Mouse (Mus musculus): ENCODE measurements around the gene Trank1.

The Trank1 gene

DNA sequence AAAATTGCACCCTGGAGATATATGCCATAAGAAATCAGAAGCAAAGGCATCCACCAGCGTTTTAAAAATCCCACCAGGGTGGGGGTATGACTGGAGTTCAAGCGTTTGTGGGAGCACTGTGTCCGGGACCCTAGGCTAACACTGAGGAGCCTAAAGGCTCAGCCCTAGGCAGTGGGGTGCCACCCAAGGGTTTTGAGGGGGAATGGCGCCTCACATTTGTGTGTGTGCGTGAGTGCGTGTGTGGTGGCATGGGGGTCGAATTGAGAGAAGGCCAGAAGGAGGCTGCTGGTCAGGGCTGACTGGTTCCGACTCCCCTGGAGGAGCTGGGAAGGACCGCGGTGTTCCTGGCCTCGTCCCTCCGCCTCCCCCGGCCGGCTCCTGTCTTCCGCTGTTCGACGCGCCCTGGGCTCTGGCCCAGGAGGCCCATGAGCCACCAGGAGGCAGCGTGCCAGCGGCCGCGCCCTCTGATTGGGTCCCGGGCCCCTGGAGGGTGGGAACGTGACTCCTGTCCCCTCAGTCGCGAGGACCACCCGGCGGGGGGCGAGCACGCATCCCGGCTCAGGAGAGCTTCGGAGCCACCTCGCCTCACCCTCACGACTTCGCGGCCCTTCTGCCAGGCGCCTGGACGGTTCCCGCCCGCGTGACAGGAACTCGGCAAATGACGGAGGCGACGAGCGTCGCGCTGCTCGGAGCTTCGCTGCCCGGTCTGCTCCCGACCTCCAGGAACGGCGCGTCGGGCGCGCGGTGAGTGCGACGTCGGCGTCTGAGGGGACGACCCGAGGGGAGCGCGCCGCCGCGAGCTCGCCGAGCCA is at the start of gene Trank1:
Gene Trank1, plus strand, starts transcription at position 709 of the 812 bp plus-strand sequence.
- DNase-seq (ENCODE audit: low spot score), result no peak

DNA sequence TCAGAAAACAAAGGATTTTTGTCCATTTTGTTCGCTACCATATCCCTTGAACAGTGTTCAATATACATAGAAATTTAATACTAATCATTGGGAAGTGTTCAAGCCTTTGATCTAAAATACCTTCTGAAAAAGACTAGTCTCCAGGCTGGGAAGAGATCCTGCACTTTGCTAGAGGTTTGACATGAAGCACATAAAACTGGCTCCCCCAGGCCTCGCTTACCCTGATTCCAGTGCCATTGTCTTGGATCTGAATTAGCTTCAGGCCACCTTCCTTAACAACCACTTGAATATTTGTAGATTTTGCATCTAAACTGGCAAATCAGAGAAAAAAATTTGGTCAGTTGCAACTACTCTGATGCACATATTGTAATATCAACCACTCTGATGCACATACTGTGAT is 43.5 kb upstream of the Trank1 start:
- DNase-seq (ENCODE audit: low spot score), result no peak

DNA sequence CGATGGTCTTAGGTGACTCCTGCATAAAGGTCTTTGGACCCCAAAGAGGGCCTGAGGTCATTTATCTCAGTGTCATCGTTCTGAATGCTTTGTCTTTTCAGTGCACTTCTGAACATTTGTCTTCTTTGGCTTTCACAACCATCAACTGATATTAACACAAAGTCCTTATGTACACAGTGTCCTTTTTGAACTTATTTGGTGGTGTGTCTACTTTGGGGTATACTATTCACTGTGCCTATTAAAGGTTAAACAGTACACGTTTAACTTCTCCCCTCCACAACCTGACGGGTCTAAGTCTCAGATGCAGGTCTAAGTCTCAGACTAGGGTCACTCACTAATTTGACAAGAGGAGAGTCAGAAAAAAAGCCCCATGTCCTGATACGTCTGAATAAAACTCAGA is 40.9 kb upstream of the Trank1 start:
- no peak for DNase-seq (ENCODE audit: low spot score)

DNA sequence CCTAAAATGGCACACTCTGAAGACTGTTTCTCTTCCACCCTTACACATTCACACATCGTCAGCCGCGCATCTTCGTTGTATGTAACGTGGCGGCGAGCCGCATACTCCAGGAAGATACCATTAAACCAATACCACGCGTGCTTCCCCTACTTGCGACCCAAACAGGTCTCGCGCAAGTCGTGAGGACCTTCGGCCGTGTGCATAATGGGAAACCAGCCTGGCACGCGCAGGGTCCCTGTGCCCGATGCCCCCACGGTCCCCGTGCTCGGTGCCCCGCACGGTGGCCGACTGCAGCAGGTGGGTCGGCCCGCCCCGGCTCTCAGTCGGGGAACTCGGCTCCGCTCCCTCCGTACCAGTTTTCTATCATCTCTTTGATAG is 40.5 kb upstream of the Trank1 start:
- DNase-seq (ENCODE audit: low spot score), result no peak

DNA sequence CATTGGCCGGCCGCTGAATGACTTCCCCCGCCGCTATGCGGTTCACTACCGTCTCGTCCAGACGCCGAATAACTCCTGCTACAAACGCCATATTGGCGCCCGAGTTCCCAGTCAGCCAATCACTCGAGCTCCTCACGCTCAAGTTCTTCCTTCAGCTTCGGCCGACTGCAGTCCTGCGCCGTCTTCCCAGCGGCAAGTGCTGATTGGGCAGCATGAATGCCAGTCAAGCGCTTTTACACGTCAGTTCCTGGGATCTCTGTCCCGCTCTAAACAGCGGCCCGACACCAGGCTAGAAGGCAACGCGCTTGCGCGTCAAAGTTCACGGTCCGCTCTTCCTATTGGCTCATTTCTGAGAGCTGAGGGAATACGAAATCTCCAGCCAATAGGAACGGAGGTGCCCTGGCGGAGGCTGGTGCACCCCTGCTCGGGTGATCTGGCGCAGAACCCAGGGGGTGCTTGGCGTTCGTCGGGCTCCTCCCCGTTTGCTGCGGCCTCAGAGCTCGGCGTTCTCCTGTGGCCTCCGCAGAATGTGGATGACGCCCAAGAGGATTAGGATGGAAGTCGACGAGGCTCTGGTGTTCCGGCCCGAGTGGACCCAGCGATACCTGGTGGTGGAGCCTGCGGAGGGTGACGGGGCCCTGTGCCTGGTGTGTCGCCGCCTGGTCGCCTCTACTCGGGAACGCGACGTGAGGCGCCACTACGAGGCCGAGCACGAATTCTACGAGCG is 39.9 kb upstream of the Trank1 start, which contains the start of the genes Mlh1 and Epm2aip1:
Gene Mlh1, minus strand, starts transcription at position 358 of the 727 bp plus-strand sequence.
Gene Epm2aip1, plus strand, starts transcription at position 496 of the 727 bp plus-strand sequence.
- peak; percentile 99 for DNase-seq (ENCODE audit: low spot score)

DNA sequence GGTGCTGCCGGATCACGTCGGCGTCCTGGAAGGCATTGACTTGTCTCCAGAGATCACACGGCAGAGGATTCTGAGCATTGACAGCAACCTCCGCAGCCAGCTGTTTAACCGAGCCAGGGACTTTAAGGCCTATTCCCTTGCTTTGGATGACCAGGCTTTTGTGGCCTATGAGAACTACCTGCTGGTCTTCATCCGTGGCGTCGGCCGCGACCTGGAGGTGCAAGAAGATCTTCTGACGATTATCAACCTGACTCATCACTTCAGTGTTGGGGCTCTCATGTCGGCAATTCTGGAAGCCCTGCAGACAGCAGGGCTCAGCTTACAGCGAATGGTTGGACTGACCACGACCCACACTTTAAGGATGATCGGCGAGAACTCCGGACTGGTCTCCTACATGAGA is 39.2 kb upstream of the Trank1 start:
- DNase-seq (ENCODE audit: low spot score), result no peak

DNA sequence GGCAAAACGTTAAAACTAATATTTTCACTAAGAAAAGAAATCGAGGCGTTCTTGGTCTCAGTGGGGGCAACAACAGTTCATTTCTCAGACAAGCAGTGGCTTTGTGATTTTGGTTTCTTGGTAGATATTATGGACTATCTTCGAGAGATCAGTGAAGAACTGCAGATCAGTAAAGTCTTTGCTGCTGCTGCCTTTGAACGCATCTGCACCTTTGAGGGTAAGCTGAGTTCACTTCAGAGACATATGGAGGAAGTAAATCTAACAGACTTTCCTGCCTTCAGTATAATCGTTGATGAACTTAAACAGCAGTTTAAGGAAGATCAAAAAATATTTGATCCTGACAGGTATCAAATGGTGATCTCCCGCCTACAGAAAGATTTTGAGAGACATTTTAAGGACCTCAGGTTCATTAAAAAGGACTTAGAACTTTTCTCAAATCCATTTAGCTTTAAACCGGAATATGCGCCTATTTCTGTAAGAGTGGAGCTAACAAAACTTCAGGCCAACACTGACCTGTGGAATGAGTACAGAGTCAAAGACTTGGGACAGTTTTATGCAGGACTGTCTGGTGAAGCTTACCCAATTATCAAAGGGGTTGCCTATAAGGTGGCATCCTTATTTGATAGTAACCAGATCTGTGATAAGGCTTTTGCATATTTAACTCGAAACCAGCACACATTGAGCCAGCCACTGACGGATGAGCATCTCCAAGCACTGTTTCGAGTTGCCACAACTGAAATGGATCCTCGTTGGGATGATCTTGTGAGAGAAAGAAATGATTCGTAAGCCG is 38.3 kb upstream of the Trank1 start:
- no peak for DNase-seq (ENCODE audit: low spot score)

DNA sequence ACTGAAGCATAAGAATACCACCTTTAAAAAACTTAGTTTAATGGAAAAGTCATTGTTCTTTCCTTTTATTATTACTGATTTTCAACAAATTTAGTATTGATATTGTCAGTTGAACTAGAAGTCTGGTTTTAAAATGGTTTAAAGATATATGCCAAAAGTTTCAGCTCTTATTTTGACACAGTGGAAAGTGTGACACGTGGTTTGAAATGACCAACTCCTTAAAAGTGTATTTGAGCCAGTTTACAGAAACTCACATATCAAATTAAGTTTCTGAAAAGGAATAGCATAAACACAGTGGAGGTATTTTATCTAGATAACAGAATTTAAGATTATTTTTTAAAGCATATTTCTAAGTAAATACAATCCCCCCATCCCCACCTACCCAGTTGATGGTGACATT is 37.6 kb upstream of the Trank1 start:
- DNase-seq (ENCODE audit: low spot score), result no peak

DNA sequence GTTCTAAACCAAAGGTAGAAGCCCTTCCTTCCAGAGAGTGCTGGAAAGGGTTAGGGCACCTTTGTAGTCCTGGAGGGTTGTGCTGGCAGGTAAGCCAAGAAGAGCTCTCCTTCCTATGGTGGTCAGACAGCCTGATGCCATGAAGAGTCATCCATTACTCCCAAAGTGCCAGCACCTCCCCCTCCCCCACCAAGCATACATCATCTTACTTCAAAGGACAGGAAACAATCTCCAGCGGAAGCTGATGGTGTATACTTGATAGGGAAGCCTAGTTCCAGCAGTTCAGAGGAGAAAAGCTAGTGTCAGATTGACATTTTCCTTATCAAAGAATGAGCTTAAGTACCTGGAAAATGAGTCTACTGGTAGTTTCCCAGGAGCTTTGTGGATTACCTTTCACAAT is 36.4 kb upstream of the Trank1 start:
- no peak for DNase-seq (ENCODE audit: low spot score)

DNA sequence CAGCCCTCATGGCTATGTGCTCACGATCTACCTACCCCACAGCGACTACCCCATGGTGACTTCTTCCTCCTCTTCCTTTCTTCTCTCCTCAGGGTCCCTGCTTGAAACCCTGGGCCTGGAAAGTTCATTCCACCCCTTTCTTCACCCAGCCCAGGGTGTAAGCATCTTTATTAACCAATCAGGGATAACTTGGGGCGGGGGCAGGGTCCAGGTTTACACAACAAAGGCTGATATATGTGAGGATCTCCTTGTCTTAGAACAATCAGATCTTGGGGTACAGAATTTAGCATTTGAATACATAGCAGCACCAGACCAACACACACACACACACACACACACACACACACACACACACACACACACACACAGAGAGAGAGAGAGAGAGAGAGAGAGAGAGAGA is 26.5 kb upstream of the Trank1 start:
- DNase-seq (ENCODE audit: low spot score), result no peak

DNA sequence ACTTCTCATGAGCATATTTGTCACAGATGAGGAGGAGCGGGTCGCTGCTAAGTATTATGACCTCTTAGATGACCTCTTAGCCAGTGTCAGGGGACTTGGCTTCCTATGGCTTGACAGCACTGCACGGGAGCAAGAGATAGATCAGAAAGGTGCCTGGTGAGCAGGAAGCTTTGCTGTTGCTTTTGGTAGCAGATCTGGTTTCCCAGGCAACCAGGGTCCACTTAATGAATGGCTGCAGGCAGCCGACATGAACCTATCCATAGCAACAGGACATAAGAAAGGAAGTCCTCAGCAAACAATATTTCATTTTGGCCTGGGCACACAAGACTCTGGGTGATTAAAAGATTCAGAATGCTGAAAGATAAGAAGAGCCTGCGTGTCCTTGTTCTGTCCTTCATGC is 25.9 kb upstream of the Trank1 start:
- DNase-seq (ENCODE audit: low spot score), result no peak

DNA sequence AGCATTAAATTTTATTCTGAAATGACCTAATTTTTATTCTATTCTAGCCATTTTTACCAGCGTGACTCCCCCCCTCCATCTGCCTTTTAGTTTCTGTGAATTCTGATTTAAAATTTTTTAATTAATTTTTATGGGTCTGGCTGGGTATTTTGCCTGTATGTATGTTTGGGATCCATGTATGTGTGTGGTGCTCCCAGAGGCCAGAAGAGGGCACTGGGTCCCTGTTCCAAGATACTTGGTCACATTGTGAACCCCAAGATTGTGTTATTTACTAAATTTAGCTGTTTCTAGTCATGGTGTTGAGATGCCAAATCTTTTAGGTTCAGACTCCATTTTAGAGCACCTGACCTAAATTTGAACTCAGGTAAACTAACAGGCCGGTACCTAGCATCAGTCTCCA is 25.1 kb upstream of the Trank1 start:
- DNase-seq (ENCODE audit: low spot score), result no peak

DNA sequence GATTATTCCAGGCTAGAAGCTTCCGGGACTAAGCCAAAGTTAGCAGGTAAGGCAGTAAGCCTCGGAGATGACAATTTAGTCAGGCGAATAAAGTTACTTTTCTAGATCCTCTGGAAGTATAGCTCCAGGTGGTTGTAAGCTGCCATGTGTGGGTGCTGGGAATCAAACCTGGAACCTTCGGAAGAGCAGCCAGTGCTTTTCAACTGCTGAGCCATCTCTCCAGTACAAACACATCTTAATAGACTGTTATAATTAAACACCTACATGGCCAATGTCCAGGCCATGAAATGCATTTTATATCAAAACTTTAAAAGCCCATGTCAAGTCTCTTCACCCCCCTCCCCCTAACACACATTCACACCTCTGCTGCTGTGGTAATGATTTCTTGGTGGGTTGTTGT is 23.6 kb upstream of the Trank1 start:
- DNase-seq (ENCODE audit: low spot score), result no peak

DNA sequence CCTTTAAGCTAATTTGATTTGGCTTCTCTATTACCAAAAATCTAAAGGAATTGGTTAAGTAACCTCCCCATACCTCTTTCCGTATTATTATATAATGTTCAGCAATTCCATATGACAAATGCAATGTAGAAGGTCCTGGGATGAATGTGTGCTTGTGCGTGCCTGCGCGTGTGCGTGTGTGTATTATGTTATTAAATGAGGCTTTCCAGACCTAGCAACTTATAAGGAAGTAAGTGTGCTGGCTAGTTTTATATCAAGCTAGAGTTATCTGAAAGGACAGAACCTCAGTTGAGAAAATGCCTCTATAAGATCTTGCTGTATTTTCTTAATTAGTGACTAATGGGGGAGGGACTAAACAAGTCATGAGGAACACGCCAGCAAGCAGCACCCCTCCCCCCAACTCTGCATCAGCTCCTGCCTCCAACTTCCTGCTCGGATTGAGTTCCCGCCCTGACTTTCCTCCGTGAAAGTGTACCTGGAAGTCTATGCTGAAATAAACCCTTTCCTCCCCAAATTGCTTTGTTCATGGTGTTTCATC is 22.2 kb upstream of the Trank1 start:
- DNase-seq (ENCODE audit: low spot score), result no peak

DNA sequence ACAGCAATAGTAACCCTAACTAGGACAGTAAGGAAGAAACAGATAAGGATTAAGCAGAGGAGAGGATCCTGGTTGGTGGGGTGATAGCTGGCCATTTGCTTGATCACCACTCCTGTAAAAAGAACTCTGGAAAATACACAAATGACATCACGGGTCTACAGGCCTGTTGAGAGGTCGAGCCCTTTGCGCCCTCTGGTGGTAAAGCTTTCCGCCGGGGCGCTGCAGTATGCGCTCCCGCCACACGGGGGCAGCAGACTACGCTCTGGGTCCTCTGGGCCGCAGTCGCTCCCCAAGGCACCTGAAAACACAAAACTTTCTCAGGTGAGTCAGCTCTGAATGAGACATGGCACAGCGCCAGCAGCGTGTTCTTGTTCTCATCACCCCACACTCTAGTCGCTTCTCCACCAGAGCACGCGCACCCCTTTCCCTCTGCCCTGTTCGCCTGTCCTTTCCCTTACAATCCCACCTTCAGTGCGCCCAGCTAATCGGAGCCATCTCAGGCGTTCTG is 21.7 kb upstream of the Trank1 start:
- DNase-seq (ENCODE audit: low spot score), result peak; percentile 66

DNA sequence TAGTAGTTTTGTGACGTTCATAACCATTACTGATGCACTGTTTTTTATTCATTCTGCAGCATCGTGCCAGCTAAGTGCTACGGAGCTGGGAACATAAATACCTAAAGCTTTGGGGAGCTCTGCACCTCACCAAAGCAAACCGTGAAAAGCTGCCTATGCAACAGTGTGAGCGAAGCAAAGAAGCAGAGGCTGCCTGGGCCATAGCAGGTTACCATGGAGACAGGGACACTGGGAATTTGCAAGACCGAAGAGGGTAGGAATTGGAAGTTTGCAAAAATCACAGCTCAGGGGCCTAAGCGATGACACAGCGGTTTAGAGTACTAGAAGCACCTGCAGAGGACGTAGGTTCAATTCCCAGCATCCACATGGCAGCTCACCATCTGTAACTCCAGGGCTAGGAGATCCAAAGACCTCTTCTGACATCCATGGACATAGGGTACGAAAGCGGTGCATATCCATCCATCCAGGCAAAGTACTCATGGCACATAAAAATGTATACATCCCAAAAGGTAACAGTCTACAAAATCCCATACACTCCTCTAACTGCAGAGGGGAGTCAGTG is 20.9 kb upstream of the Trank1 start:
- no peak for DNase-seq (ENCODE audit: low spot score)

DNA sequence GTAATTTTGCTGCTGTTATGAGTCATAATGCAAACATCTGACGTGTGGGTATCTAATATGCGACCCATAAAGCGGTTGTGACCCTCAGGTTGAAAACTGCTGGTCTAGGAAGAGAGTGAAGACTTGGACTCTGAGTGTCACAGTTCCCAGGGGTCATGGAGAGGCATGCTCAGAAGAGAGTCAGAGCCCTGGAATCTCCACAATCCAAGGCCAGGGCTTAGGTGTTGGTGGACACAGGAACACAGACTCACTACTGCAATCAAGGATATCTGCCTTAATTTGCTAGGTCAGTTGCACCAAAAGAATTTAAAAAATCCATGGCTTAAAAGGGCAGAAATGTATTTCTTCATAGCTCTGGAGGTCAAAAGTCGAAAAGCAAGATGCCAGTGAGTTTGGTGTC is 18.3 kb upstream of the Trank1 start:
- no peak for DNase-seq (ENCODE audit: low spot score)

DNA sequence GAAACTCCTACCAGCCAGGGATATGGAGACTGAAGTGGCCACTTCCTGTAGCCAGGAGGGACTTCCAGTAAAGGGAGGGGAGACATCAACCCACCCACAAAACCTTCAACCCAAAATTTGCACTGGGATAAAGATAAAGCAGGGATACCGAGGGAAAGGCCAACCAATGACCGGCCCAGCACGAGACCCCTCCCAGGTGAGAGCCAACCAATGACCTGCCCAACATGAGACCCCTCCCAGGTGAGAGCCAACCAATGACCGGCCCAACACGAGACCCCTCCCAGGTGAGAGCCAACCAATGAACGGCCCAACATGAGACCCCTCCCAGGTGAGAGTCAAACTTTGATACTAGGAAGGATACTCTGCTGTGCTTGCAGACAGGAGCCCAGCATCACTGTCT is 16.6 kb upstream of the Trank1 start:
- no peak for DNase-seq (ENCODE audit: low spot score)

DNA sequence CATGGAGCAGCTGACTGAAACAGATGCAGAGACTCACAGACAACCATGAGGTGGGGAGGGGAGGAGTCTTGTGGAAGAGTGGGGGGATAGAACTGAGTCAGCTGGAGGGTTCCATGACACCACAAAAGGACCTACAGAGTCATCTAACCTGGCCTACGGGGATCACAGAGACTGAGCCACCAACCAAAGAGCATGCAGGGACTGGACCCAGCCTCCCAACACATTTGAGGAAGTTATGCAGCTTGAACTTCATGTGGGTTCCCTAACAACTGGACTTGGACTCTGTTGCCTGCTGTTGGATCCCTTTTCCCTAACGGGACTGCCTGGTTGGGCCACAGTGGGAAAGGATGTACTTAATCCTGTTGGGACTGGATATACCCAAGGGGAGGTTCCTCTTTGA is 16.2 kb upstream of the Trank1 start:
- no peak for DNase-seq (ENCODE audit: low spot score)

DNA sequence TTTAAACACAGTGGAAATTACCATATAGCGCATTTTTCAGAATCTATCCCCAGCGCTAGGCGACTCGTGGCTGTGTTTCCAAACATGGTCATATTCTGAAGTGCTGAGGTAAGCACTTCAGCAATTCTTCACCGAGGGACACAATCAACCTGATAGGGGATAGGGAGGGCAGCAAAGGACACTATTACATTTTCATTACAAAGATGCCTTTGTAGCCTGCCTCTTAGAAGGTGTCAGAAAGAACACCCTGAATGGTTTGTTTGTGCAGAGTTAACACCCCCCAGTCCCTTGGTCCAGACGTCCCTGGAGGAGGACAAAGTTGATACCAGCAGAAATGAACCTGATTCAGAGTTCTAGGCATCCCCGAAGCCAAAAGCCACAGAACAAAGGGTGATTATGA is 15.1 kb upstream of the Trank1 start:
- DNase-seq (ENCODE audit: low spot score), result no peak

DNA sequence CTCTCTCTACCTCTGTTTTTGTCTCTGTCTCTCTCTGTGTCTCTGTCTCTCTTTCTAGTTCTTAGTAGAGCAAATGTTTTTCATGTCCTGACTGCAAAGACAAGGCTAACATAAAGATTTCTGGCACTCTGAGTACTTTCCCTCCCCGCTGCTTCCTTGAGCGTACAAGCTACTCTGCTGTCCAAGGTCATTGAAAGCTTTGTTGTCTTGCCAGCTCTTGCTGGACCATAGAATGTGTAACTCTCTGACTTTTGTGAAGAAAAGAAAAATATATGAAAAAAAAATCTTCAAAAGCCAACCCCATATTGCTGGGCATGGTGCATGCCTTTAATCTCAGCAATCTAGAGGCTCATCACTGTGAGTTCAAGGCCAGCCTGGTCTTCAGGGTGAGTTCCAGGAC is 12.9 kb upstream of the Trank1 start:
- DNase-seq (ENCODE audit: low spot score), result peak; percentile 74
